Mouse (Mus musculus) small intestine, adult 2 months (tissue): ENCODE data around the gene Aoc2.

Experiments
- CTCF ChIP-seq: fragments of 200-500 bp; IDR thresholded peaks from 2 replicates; pipeline ENCODE4 v1.5.1; 2012; ENCODE audit warnings: low read depth, mild to moderate bottlenecking, control low read depth, inconsistent platforms, low read length, moderate library complexity, mixed read lengths; ENCODE audit not compliant: insufficient replicate concordance, insufficient read length; ENCODE audit errors: extremely low read depth
- POLR2A ChIP-seq: fragments of 200-500 bp; IDR thresholded peaks from 2 replicates; pipeline ENCODE4 v1.6.1; 2012; ENCODE audit warnings: low read depth, mild to moderate bottlenecking, control low read depth, inconsistent platforms, low read length, moderate library complexity

- TF ChIP-seq POLR2A (no peak), CTCF (no peak)
Measured at GRCm38 (mm10) chr11:101295191-101295590, 29.7 kb upstream of the Aoc2 start.
